Mouse (Mus musculus) embryo, embryonic 10 days (tissue): ENCODE data around the gene Socs1.
A peak's percentile ranks its signal among the peaks of the same experiment; 100 is the strongest.
"Not testable (repeated sequence)": the region's sequence is repeated elsewhere in the genome, so short reads cannot be mapped to it uniquely, and the experiment has no call there.

ENCODE experiments used
- DNase-seq: peaks from one replicate; pipeline ENCODE4 v3.0.0-alpha.2; 2015; ENCODE audit warnings: low spot score

Gene Socs1

GRCm38 (mm10) chr16:10785371-10786231, at the start of gene Socs1:
Gene Socs1 (minus strand): TSS chr16:10785536.
- DNase-seq: peak; percentile 86

GRCm38 (mm10) chr16:10834542-10834910, 49.2 kb upstream of the Socs1 start:
- peak; percentile 22 for DNase-seq

- no peak for DNase-seq
Measured at GRCm38 (mm10) chr16:10828461-10828805, 43.1 kb upstream of the Socs1 start.

GRCm38 (mm10) chr16:10827766-10828460, 42.6 kb upstream of the Socs1 start:
- DNase-seq: no peak

GRCm38 (mm10) chr16:10827269-10827668, 41.9 kb upstream of the Socs1 start:
- no peak for DNase-seq

- no peak for DNase-seq
Measured at GRCm38 (mm10) chr16:10825840-10826239, 40.5 kb upstream of the Socs1 start.

- no peak for DNase-seq
Measured at GRCm38 (mm10) chr16:10824536-10824935, 39.2 kb upstream of the Socs1 start.

GRCm38 (mm10) chr16:10821387-10821786, 36.1 kb upstream of the Socs1 start:
- no peak for DNase-seq

GRCm38 (mm10) chr16:10819966-10820365, 34.6 kb upstream of the Socs1 start:
- no peak for DNase-seq

- DNase-seq: no peak
Measured at GRCm38 (mm10) chr16:10818579-10819135, 33.3 kb upstream of the Socs1 start.

- DNase-seq: no peak
Measured at GRCm38 (mm10) chr16:10814864-10815263, 29.5 kb upstream of the Socs1 start.

GRCm38 (mm10) chr16:10813726-10814125, 28.4 kb upstream of the Socs1 start:
- DNase-seq: no peak

- DNase-seq: no peak
Measured at GRCm38 (mm10) chr16:10812865-10813371, 27.6 kb upstream of the Socs1 start, which contains the start of gene Gm11172. Gene Gm11172 (plus strand): TSS chr16:10812915.

GRCm38 (mm10) chr16:10810376-10810775, 25.0 kb upstream of the Socs1 start:
- DNase-seq: no peak

GRCm38 (mm10) chr16:10805789-10806527, 20.6 kb upstream of the Socs1 start, which contains the start of gene Prm1:
Gene Prm1 (minus strand): TSS chr16:10805839.
- no peak for DNase-seq

GRCm38 (mm10) chr16:10802420-10802819, 17.1 kb upstream of the Socs1 start:
- not testable (repeated sequence) for DNase-seq

GRCm38 (mm10) chr16:10796034-10796433, 10.7 kb upstream of the Socs1 start, which contains the start of gene Prm2:
Gene Prm2 (minus strand): TSS chr16:10796134.
- DNase-seq: no peak

- no peak for DNase-seq
Measured at GRCm38 (mm10) chr16:10790702-10791101, 5.4 kb upstream of the Socs1 start, which contains the start of gene Prm3. Gene Prm3 (minus strand): TSS chr16:10790914.

GRCm38 (mm10) chr16:10788866-10789265, 3.5 kb upstream of the Socs1 start:
- DNase-seq: no peak

GRCm38 (mm10) chr16:10788271-10788670, 2.9 kb upstream of the Socs1 start, which contains the start of gene Tnp2:
Gene Tnp2 (minus strand): TSS chr16:10788660.
- no peak for DNase-seq

- no peak for DNase-seq
Measured at GRCm38 (mm10) chr16:10787548-10788058, 2.3 kb upstream of the Socs1 start.
